Mouse (Mus musculus): ENCODE measurements around the gene H2-Q6.
"Not testable (repeated sequence)": the region's sequence is repeated elsewhere in the genome, so short reads cannot be mapped to it uniquely, and the experiment has no call there.

H2-Q6 gene

GRCm38 (mm10) chr17:35434836-35435235, 10.2 kb downstream of the H2-Q6 start:
- DNase-seq (ENCODE audit: inconsistent ontology term): not testable (repeated sequence)

GRCm38 (mm10) chr17:35435577-35435976, 10.9 kb downstream of the H2-Q6 start:
- not testable (repeated sequence) for DNase-seq (ENCODE audit: inconsistent ontology term)

GRCm38 (mm10) chr17:35437386-35437936, 12.8 kb downstream of the H2-Q6 start:
- not testable (repeated sequence) for DNase-seq (ENCODE audit: inconsistent ontology term)

- DNase-seq (ENCODE audit: inconsistent ontology term): not testable (repeated sequence)
These were observed 13.7 kb downstream of the H2-Q6 start for GRCm38 (mm10) chr17:35438395-35438794.

GRCm38 (mm10) chr17:35438885-35439284, 14.2 kb downstream of the H2-Q6 start, which contains the start of gene H2-Q7:
H2-Q7 (plus strand) TSS chr17:35439155.
- peak; percentile 79 for DNase-seq (ENCODE audit: inconsistent ontology term)

DNA sequence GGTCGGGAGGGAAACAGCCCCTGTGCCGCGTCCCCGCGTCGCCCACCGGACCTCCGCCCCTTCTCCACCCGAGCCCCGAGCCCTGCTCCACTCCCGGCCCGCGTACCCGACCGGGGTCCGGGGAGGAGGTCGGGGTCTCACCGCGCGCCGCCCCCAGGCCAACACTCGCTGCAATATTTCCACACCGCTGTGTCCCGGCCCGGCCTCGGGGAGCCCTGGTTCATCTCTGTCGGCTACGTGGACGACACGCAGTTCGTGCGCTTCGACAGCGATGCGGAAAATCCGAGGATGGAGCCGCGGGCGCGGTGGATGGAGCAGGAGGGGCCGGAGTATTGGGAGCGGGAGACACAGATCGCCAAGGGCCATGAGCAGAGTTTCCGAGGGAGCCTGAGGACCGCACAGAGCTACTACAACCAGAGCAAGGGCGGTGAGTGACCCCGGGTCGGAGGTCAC, 14.7 kb downstream of the H2-Q6 start:
- peak; percentile 43 for DNase-seq (ENCODE audit: inconsistent ontology term)

DNA sequence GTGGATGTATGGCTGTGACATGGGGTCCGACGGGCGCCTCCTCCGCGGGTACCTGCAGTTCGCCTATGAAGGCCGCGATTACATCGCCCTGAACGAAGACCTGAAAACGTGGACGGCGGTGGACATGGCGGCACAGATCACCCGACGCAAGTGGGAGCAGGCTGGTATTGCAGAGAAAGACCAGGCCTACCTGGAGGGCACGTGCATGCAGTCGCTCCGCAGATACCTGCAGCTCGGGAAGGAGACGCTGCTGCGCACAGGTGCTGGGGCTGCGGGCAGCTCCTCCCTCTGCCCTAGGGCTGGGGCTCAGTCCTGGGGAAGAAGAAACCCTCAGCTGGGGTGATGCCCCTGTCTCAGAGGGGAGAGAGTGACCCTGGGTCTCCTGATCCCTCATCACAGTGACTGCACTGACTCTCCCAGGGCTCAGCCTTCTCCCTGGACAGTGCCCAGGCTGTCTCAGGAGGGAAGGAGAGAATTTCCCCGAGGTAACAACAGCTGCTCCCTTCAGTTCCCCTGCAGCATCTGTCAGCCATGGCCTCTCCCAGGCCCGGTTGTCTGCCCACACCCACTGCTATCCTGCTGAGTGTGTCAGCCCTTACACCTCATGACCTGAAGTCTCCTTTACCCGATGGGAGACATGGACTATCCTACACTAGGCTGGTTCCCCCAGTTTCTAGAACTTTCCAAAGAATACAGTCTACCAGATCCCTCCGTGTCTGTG, 15.4 kb downstream of the H2-Q6 start:
- DNase-seq (ENCODE audit: inconsistent ontology term): not testable (repeated sequence)

DNA sequence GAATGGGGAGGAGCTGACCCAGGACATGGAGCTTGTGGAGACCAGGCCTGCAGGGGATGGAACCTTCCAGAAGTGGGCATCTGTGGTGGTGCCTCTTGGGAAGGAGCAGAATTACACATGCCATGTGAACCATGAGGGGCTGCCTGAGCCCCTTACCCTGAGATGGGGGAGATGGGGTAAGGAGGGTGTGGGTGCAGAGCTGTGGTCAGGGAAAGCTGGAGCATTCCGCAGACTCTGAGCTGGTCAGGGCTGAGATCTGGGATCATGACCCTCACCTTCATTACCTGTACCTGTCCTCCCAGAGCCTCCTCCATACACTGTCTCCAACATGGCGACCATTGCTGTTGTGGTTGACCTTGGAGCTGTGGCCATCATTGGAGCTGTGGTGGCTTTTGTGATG, 17.7 kb downstream of the H2-Q6 start:
- not testable (repeated sequence) for DNase-seq (ENCODE audit: inconsistent ontology term)

DNA sequence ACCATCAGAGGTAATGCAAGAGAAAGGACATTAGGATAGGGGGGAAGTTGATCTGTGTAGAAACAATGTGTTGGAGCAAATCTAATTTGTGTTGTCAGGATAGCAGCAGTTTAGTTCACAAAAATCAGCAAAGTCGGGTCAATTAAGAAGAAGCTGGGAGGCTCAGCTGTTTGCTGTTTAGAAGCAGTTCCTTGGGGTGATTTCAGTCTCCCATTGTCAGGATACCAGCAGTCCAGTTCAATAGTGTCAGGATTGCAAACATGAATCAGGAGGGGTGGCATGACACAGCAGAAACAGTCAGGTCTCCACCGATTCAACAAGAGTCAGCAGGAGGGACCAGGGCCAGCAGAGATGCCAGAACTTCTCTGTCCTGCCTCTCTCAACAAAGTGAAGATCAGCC, 19.9 kb downstream of the H2-Q6 start:
- not testable (repeated sequence) for DNase-seq (ENCODE audit: inconsistent ontology term)

DNA sequence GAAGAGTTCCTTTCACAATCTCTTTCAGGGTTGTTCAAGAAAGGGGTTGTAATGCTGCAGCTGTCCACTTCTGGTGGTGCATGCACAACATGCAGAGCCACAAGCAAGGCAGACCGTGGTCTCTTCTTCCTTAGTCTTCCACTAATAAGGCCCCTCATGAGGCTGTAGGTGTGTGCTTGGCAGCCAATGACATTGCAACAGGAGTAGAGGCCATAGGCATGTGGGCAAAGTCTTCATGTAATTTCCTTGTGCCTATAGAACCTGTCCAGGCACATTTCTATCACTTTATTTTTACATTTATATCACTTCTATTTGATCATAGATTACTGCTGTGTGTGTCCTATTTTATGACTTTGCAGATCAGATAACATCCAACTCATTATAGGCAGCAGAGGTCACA, 33.6 kb downstream of the H2-Q6 start:
- DNase-seq (ENCODE audit: inconsistent ontology term): not testable (repeated sequence)

- not testable (repeated sequence) for DNase-seq (ENCODE audit: inconsistent ontology term)
These were observed 36.1 kb downstream of the H2-Q6 start for GRCm38 (mm10) chr17:35460513-35461341.

GRCm38 (mm10) chr17:35465651-35466050, 41.0 kb downstream of the H2-Q6 start:
- not testable (repeated sequence) for DNase-seq (ENCODE audit: inconsistent ontology term)

DNA sequence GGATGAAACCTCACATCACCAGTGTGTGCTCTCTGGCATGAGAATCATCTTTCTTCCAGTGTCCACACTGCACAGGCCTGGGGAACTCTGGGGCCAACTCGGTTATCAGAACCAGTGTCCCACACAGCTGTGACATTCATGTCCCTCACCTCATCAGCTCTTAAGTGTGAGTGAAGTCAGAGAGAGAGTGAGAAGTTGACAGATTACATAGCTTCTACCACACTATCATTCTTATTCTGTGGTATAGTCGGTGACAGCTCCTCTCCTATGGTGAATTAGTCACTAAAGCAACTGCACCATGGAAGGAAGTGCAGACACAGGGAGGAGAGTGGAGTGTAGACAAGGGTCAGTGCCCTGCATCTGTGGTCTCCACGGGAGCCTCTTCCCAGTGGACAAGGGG, 44.3 kb downstream of the H2-Q6 start:
- DNase-seq (ENCODE audit: inconsistent ontology term): not testable (repeated sequence)

- DNase-seq (ENCODE audit: inconsistent ontology term): no peak
These were observed 45.4 kb downstream of the H2-Q6 start, which contains the start of gene H2-Q10 for GRCm38 (mm10) chr17:35469842-35470751. H2-Q10 (plus strand) TSS chr17:35470089.

All from Muller cell, postnatal 12 days (primary cell).